Mouse (Mus musculus) kidney, embryonic 15.5 days (tissue): ENCODE measurements around the gene Ccl12. TPM values are rescaled to one million over a fixed set of nuclear protein-coding genes. Genes with fewer than 3 reads are reported as not detected.

Experiments
- polyA plus RNA-seq: library from polyadenylated mRNA; unstranded; fragments of >200 nt; fragmentation: Nextera tagmentation; extraction: Ambion mirVana; gene quantifications from 2 replicates; pipeline ENCODE4 v1.2.1, GENCODE M21; 2015

Gene Ccl12
- polyA plus RNA-seq, 1 experiment from 2014 or later, result 2.4 TPM

Other genes starting within 250 kb of the Ccl12 start
- gene 5530401A14Rik, start 241.2 kb upstream of the Ccl12 start, polyA plus RNA-seq, result 0.04 TPM in 1 of 2 replicates, not detected in the other
- 3.5 and 3.7 TPM in 2 replicates for gene Asic2, start 133.4 kb upstream of the Ccl12 start, polyA plus RNA-seq
- 1.6 TPM in 2 replicates for gene Ccl2, start 66.3 kb upstream of the Ccl12 start, polyA plus RNA-seq
- gene Gm17268, start 63.3 kb upstream of the Ccl12 start, polyA plus RNA-seq, result not detected in 2 replicates
- 0.93 TPM in 2 replicates for gene Ccl7, start 56.1 kb upstream of the Ccl12 start, polyA plus RNA-seq
- 11.9 and 12.4 TPM in 2 replicates for gene Ccl11, start 44.0 kb upstream of the Ccl12 start, polyA plus RNA-seq
- gene Ccl8, start 13.3 kb downstream of the Ccl12 start, polyA plus RNA-seq, result not detected in 2 replicates
- gene Ccl1, start 203.8 kb downstream of the Ccl12 start, polyA plus RNA-seq, result not detected in 2 replicates